Comparison of ENCODE assay signal across 18 mouse cellular contexts in genomic region chr1:127374157-127374556, GRCm38 (mm10).
DNase-seq lines count a peak whose midpoint lies in the region; ATAC-seq and TF ChIP-seq lines count a peak whose summit lies in the region.
"Had no signal": no experiment of that assay in that cellular context is flagged by ENCODE, and none has a peak within 500 bp of the region (broad histone marks: within the 10 kb centered on the region; RNA-seq: fewer than 3 reads in every experiment).

No protein-coding gene starts in this region.

- H3K36me3 ChIP-seq in heart, postnatal 0 days (replicated peaks; ENCODE audit: control insufficient read depth, insufficient read depth, low read length), result 0 out of 2 replicates have a peak, but pooled peaks cover 7% of the 10 kb centered on the region
- peaks cover 3% of the 10 kb centered on the region for H3K36me3 ChIP-seq in heart, adult 2 months (ENCODE audit: control insufficient read depth, insufficient read depth, low read length)
- no peaks in the 10 kb centered on the region for H3K36me3 ChIP-seq in lung, embryonic 14.5 days (ENCODE audit: insufficient read depth)
- 0 out of 2 replicates have a peak, but pooled peaks cover 6% of the 10 kb centered on the region for H3K36me3 ChIP-seq in hindbrain, embryonic 15.5 days
- H3K36me3 ChIP-seq: stomach, embryonic 15.5 days had no signal

- TF ChIP-seq POLR2A in heart, adult 2 months (IDR thresholded peaks at IDR 0.05; ENCODE audit: insufficient read depth, low read depth, low read length), result no peak
- no peak for TF ChIP-seq POLR2A in lung, adult 2 months (IDR thresholded peaks at IDR 0.05; ENCODE audit: borderline replicate concordance, extremely low read depth, low read depth, low read length)

- DNase-seq in heart, postnatal 0 days (ENCODE audit: low spot score), result peak; percentile 27
- DNase-seq in heart, adult 2 months, result no peak
- DNase-seq in lung, embryonic 14.5 days, result peak; percentile 53
- DNase-seq in lung, adult 2 months, result no peak
- DNase-seq in brain, adult 2 months (ENCODE audit: low read depth, low spot score), result peak; percentile 41
- no peak for DNase-seq in left cerebral cortex, adult 18-20 months (ENCODE audit: low spot score in 2 of 2)
- DNase-seq: cerebellum, adult 8-10 months; gastrocnemius, postnatal 10 days; kidney, adult 2 months; layer of hippocampus, postnatal 36 days; lung, postnatal 36 days; thymus, postnatal 25 days had no signal

- peaks cover 7% of the 10 kb centered on the region; the same call in 1 of the 2 replicates for H3K4me1 ChIP-seq in heart, postnatal 0 days (ENCODE audit: control insufficient read depth, insufficient read depth)
- peaks cover 3% of the 10 kb centered on the region; the same call in 1 of the 2 replicates for H3K4me1 ChIP-seq in heart, adult 2 months (ENCODE audit: control insufficient read depth, insufficient read depth, low read length)
- no peaks in the 10 kb centered on the region; the same call in 1 of the 2 replicates for H3K4me1 ChIP-seq in lung, embryonic 14.5 days (ENCODE audit: insufficient read depth)
- H3K4me1 ChIP-seq in lung, adult 2 months (ENCODE audit: control insufficient read depth, insufficient read depth, low read length), result no peaks in the 10 kb centered on the region
- peaks cover 27% of the 10 kb centered on the region for H3K4me1 ChIP-seq in hindbrain, embryonic 15.5 days (replicated peaks)
- H3K4me1 ChIP-seq: stomach, embryonic 15.5 days had no signal

- intact Hi-C loops in heart, adult 2 months (cut with DNase I), result no loop called here

- peak; percentile 37; the same call in 1 of the 2 replicates for ATAC-seq in heart, postnatal 0 days (ENCODE audit: insufficient read depth, low read depth)
- ATAC-seq in lung, embryonic 14.5 days (ENCODE audit: insufficient read depth), result 0 out of 2 replicates have a peak, but pooled peaks have one; percentile 17
- ATAC-seq in hindbrain, embryonic 15.5 days (ENCODE audit: low FRiP score, low read depth), result no peak
- no peak for ATAC-seq in inflammation-experienced regulatory T-cells, adult 6 months
- ATAC-seq: CD4-positive, CD25-positive, alpha-beta regulatory T cell, adult 4 months; forebrain, embryonic 14.5 days had no signal

- no peaks in the 10 kb centered on the region for H3K9me3 ChIP-seq in heart, postnatal 0 days (replicated peaks; ENCODE audit: control insufficient read depth, low read length)
- no peaks in the 10 kb centered on the region for H3K9me3 ChIP-seq in lung, embryonic 14.5 days (ENCODE audit: low read depth, low read length)
- H3K9me3 ChIP-seq in hindbrain, embryonic 15.5 days, result no peaks in the 10 kb centered on the region
- H3K9me3 ChIP-seq: stomach, embryonic 15.5 days had no signal

- no peaks in the 10 kb centered on the region for H3K79me2 ChIP-seq in heart, adult 2 months (replicated peaks; ENCODE audit: control insufficient read depth, insufficient read depth, low read length)

- TF ChIP-seq CTCF in heart, postnatal 0 days (IDR thresholded peaks at IDR 0.05; ENCODE audit: low read depth), result no peak
- TF ChIP-seq CTCF in heart, adult 2 months (IDR thresholded peaks at IDR 0.05), result no peak
- TF ChIP-seq CTCF in lung, embryonic 14.5 days (IDR thresholded peaks at IDR 0.05; ENCODE audit: low read depth), result no peak
- no peak for TF ChIP-seq CTCF in lung, adult 2 months (IDR thresholded peaks at IDR 0.05; ENCODE audit: insufficient read depth, low read length)

- H3K9ac ChIP-seq in heart, postnatal 0 days (replicated peaks; ENCODE audit: low read depth, low read length), result no peak overlapping the region
- no peak overlapping the region for H3K9ac ChIP-seq in heart, adult 2 months (ENCODE audit: low read depth, low read length)
- no peak overlapping the region for H3K9ac ChIP-seq in lung, embryonic 14.5 days
- H3K9ac ChIP-seq in hindbrain, embryonic 15.5 days, result no peak overlapping the region
- H3K9ac ChIP-seq: liver, embryonic 14.5 days; stomach, embryonic 15.5 days had no signal

- H3K27me3 ChIP-seq in heart, postnatal 0 days (ENCODE audit: control insufficient read depth, insufficient read depth, low read length), result no peaks in the 10 kb centered on the region
- H3K27me3 ChIP-seq in heart, adult 2 months (ENCODE audit: control insufficient read depth, insufficient read depth, low read length), result no peaks in the 10 kb centered on the region
- no peaks in the 10 kb centered on the region for H3K27me3 ChIP-seq in lung, embryonic 14.5 days (ENCODE audit: insufficient read depth, low read length)
- no peaks in the 10 kb centered on the region for H3K27me3 ChIP-seq in hindbrain, embryonic 15.5 days
- H3K27me3 ChIP-seq: stomach, embryonic 15.5 days had no signal

- no peak overlapping the region for H3K4me3 ChIP-seq in heart, postnatal 0 days (ENCODE audit: low read depth, low read length)
- no peak overlapping the region for H3K4me3 ChIP-seq in heart, adult 2 months
- H3K4me3 ChIP-seq in lung, embryonic 14.5 days (ENCODE audit: low read depth, low read length), result no peak overlapping the region
- H3K4me3 ChIP-seq in lung, adult 2 months (replicated peaks; ENCODE audit: extremely low read depth, low read depth, low read length), result no peak overlapping the region
- H3K4me3 ChIP-seq in hindbrain, embryonic 15.5 days, result no peak overlapping the region
- H3K4me3 ChIP-seq: stomach, embryonic 15.5 days had no signal

- no peak overlapping the region for H3K4me2 ChIP-seq in heart, postnatal 0 days (ENCODE audit: low read depth, low read length)
- H3K4me2 ChIP-seq in lung, embryonic 14.5 days, result no peak overlapping the region
- no peak overlapping the region for H3K4me2 ChIP-seq in hindbrain, embryonic 15.5 days
- H3K4me2 ChIP-seq: stomach, embryonic 15.5 days had no signal

- 25% methylated on average over 3 of the region's 3 CpGs for WGBS in heart, postnatal 0 days
- WGBS in heart, adult 2 months, result 21% methylated on average over 3 of the region's 3 CpGs
- 44% methylated on average over 3 of the region's 3 CpGs for WGBS in lung, embryonic 14.5 days
- 48% methylated on average over 3 of the region's 3 CpGs for WGBS in lung, adult 2 months
- WGBS in hindbrain, embryonic 15.5 days, result 59% methylated on average over 3 of the region's 3 CpGs

- H3K27ac ChIP-seq in heart, postnatal 0 days (ENCODE audit: low read depth), result no peak overlapping the region
- H3K27ac ChIP-seq in heart, adult 2 months, result no peak overlapping the region
- H3K27ac ChIP-seq in lung, embryonic 14.5 days (ENCODE audit: low read depth), result peak overlapping the region; percentile 48; the same call in 1 of the 2 replicates
- peak overlapping the region; percentile 61 for H3K27ac ChIP-seq in hindbrain, embryonic 15.5 days (replicated peaks)
- H3K27ac ChIP-seq: liver, embryonic 14.5 days; stomach, embryonic 15.5 days had no signal

- no peak for TF ChIP-seq EP300 in heart, postnatal 0 days (IDR thresholded peaks at IDR 0.05; ENCODE audit: low read depth)
- TF ChIP-seq EP300 in heart, adult 2 months (IDR thresholded peaks at IDR 0.05; ENCODE audit: insufficient read depth, low read depth, low read length), result no peak

Comparison
In these comparisons a context has a peak if more than half of its experiments do, and no peak if none do; other contexts are left out.
1. DNase-seq: peak in heart, postnatal 0 days (single experiment), lung, embryonic 14.5 days (single experiment) and brain, adult 2 months (single experiment); none in heart, adult 2 months (0 of 2), lung, adult 2 months (single experiment) and left cerebral cortex, adult 18-20 months (0 of 2).
2. ATAC-seq: peak in heart, postnatal 0 days (single experiment) and lung, embryonic 14.5 days (single experiment); none in hindbrain, embryonic 15.5 days (single experiment) and inflammation-experienced regulatory T-cells, adult 6 months (single experiment).
3. H3K27ac ChIP-seq: peak in lung, embryonic 14.5 days (single experiment) and hindbrain, embryonic 15.5 days (single experiment); none in heart, postnatal 0 days (single experiment) and heart, adult 2 months (single experiment).